Mouse (Mus musculus): ENCODE data around the gene Arfgap3. TPM values are rescaled to one million over a fixed set of nuclear protein-coding genes. Genes with fewer than 3 reads are reported as not detected.

The Arfgap3 gene
- polyA plus RNA-seq, 1 experiment from 2014 or later = 38.4 TPM

- H3K4me3 ChIP-seq (replicated peaks; ENCODE audit: low read length) = no peak overlapping the region
- H3K9me3 ChIP-seq (ENCODE audit: control insufficient read depth, low read length) = no peaks in the 10 kb centered on the region
- 0 out of 2 replicates have a peak overlapping the region, but pooled peaks have one; percentile 9 for H3K27ac ChIP-seq
- H3K9ac ChIP-seq = no peak overlapping the region
- H3K36me3 ChIP-seq (replicated peaks; ENCODE audit: control insufficient read depth, insufficient read depth) = peaks cover 32% of the 10 kb centered on the region
- no peak for DNase-seq (ENCODE audit: low spot score)
- H3K27me3 ChIP-seq (ENCODE audit: control insufficient read depth, insufficient read depth, low read length) = no peaks in the 10 kb centered on the region
- no peaks in the 10 kb centered on the region for H3K4me1 ChIP-seq (replicated peaks; ENCODE audit: control insufficient read depth, insufficient read depth, low read length)
- no peak for ATAC-seq (ENCODE audit: low FRiP score)
- 60% methylated on average over 10 of the region's 10 CpGs for WGBS
- no peak overlapping the region for H3K4me2 ChIP-seq (replicated peaks)
These were observed 50.0 kb downstream of the Arfgap3 start for GRCm38 (mm10) chr15:83299916-83300582.

DNA sequence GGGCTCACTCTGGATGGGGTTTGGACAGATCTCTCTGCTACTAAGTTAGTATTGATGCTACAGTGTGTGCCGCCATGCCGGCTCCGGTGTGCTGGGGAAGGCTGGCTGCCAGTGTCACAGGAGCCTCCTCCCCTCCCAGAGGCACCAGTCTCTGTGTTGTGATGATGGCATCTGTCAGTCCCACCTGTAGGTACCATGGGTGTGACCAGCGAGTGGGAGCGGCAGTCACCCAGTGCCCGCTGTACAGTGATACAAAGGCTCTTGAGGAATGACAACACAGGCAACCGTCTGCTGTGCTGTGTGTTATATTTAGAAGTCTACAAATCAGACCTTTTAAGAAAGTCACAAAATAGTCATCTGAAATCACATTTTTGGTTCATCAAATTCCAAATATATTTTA is 50.6 kb downstream of the Arfgap3 start:
- no peak overlapping the region for H3K27ac ChIP-seq
- H3K9ac ChIP-seq = no peak overlapping the region
- H3K4me3 ChIP-seq (replicated peaks; ENCODE audit: low read length) = no peak overlapping the region
- no peaks in the 10 kb centered on the region for H3K27me3 ChIP-seq (ENCODE audit: control insufficient read depth, insufficient read depth, low read length)
- no peak overlapping the region for H3K4me2 ChIP-seq (replicated peaks)
- peaks cover 26% of the 10 kb centered on the region for H3K36me3 ChIP-seq (replicated peaks; ENCODE audit: control insufficient read depth, insufficient read depth)
- H3K9me3 ChIP-seq (ENCODE audit: control insufficient read depth, low read length) = no peaks in the 10 kb centered on the region
- ATAC-seq (ENCODE audit: low FRiP score) (no peak), DNase-seq (ENCODE audit: low spot score) (no peak)
- H3K4me1 ChIP-seq (replicated peaks; ENCODE audit: control insufficient read depth, insufficient read depth, low read length) = no peaks in the 10 kb centered on the region
- 90% methylated on average over 7 of the region's 7 CpGs for WGBS

DNA sequence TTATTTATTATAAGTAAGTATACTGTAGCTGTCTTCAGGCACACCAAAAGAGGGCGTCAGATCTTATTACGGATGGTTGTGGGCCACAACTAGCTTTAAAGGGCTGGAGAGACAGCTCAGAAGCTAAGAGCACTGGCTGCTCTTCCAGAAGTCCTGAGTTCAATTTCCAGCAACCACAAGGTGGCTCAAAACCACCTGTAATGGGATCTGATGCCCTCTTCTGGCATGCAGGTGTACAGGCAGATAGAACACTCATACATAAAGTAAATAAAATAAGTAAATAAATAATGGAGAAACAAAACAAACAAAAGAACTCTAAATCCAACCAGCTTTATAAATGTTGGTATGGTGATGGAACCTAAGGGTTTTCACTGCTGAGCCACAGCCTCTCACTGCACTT is 51.2 kb downstream of the Arfgap3 start:
- H3K9me3 ChIP-seq (ENCODE audit: control insufficient read depth, low read length) = no peaks in the 10 kb centered on the region
- H3K4me3 ChIP-seq (replicated peaks; ENCODE audit: low read length) = no peak overlapping the region
- H3K27me3 ChIP-seq (ENCODE audit: control insufficient read depth, insufficient read depth, low read length) = no peaks in the 10 kb centered on the region
- H3K4me1 ChIP-seq (replicated peaks; ENCODE audit: control insufficient read depth, insufficient read depth, low read length) = no peaks in the 10 kb centered on the region
- peaks cover 25% of the 10 kb centered on the region for H3K36me3 ChIP-seq (replicated peaks; ENCODE audit: control insufficient read depth, insufficient read depth)
- H3K4me2 ChIP-seq (replicated peaks) = no peak overlapping the region
- no peak for DNase-seq (ENCODE audit: low spot score)
- no peak overlapping the region for H3K9ac ChIP-seq
- H3K27ac ChIP-seq = no peak overlapping the region
- 89% methylated on average over 2 of the region's 2 CpGs for WGBS
- no peak for ATAC-seq (ENCODE audit: low FRiP score)

DNA sequence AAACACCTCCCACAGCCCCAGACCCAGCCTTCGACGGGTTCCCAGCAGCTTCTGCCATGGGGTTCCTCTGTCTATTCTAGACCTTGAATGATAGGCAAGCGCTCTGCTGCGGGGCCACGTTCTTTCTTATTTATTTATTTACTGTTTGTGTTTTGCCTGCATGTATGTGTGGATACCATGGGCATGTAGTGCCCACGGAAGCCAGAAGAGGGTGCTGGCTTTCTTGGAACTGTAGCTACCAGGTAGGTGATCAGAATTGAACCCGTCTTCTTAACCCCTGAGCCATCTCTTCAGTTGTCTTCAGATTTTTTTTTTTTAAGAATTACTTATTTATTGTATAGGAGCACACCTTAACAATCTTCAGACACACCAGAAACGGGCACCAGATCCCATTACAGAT is 51.7 kb downstream of the Arfgap3 start:
- peaks cover 23% of the 10 kb centered on the region for H3K36me3 ChIP-seq (replicated peaks; ENCODE audit: control insufficient read depth, insufficient read depth)
- WGBS = 88% methylated on average over 8 of the region's 8 CpGs
- no peak overlapping the region for H3K4me3 ChIP-seq (replicated peaks; ENCODE audit: low read length)
- no peaks in the 10 kb centered on the region for H3K27me3 ChIP-seq (ENCODE audit: control insufficient read depth, insufficient read depth, low read length)
- no peaks in the 10 kb centered on the region for H3K4me1 ChIP-seq (replicated peaks; ENCODE audit: control insufficient read depth, insufficient read depth, low read length)
- ATAC-seq (ENCODE audit: low FRiP score) = no peak
- no peaks in the 10 kb centered on the region for H3K9me3 ChIP-seq (ENCODE audit: control insufficient read depth, low read length)
- H3K9ac ChIP-seq = no peak overlapping the region
- no peak overlapping the region for H3K27ac ChIP-seq
- no peak overlapping the region for H3K4me2 ChIP-seq (replicated peaks)
- DNase-seq (ENCODE audit: low spot score) = no peak

GRCm38 (mm10) chr15:83296771-83297311 is 53.2 kb downstream of the Arfgap3 start:
- WGBS = 64% methylated on average over 6 of the region's 8 CpGs
- Histone ChIP-seq H3K27ac (no peak overlapping the region), H3K9ac (no peak overlapping the region; the same call in 1 of the 2 replicates), H3K27me3 (ENCODE audit: control insufficient read depth, insufficient read depth, low read length) (no peaks in the 10 kb centered on the region), H3K4me2 (replicated peaks) (no peak overlapping the region), H3K9me3 (ENCODE audit: control insufficient read depth, low read length) (no peaks in the 10 kb centered on the region), H3K4me1 (replicated peaks; ENCODE audit: control insufficient read depth, insufficient read depth, low read length) (no peaks in the 10 kb centered on the region), H3K36me3 (replicated peaks; ENCODE audit: control insufficient read depth, insufficient read depth) (peaks cover 18% of the 10 kb centered on the region), H3K4me3 (replicated peaks; ENCODE audit: low read length) (no peak overlapping the region)
- DNase-seq (ENCODE audit: low spot score) (no peak), ATAC-seq (ENCODE audit: low FRiP score) (peak; percentile 60; the same call in 1 of the 2 replicates)

- no peak for ATAC-seq (ENCODE audit: low FRiP score)
- H3K9ac ChIP-seq = no peak overlapping the region
These were observed 54.0 kb downstream of the Arfgap3 start for GRCm38 (mm10) chr15:83296050-83296449.

GRCm38 (mm10) chr15:83294954-83295353 is 55.1 kb downstream of the Arfgap3 start:
- ATAC-seq (ENCODE audit: low FRiP score) = no peak
- 88% methylated on average over 3 of the region's 3 CpGs for WGBS

More at GRCm38 (mm10) chr15:83296050-83296449, 54.0 kb downstream of the Arfgap3 start:
- Histone ChIP-seq H3K36me3 (replicated peaks; ENCODE audit: control insufficient read depth, insufficient read depth) (peaks cover 14% of the 10 kb centered on the region), H3K4me3 (replicated peaks; ENCODE audit: low read length) (no peak overlapping the region), H3K9me3 (ENCODE audit: control insufficient read depth, low read length) (no peaks in the 10 kb centered on the region), H3K4me2 (replicated peaks) (no peak overlapping the region), H3K27ac (no peak overlapping the region), H3K27me3 (ENCODE audit: control insufficient read depth, insufficient read depth, low read length) (no peaks in the 10 kb centered on the region), H3K4me1 (replicated peaks; ENCODE audit: control insufficient read depth, insufficient read depth, low read length) (no peaks in the 10 kb centered on the region)
- 92% methylated on average over 4 of the region's 4 CpGs for WGBS
- no peak for DNase-seq (ENCODE audit: low spot score)

GRCm38 (mm10) chr15:83293706-83294645 is 56.1 kb downstream of the Arfgap3 start:
- Histone ChIP-seq H3K9me3 (ENCODE audit: control insufficient read depth, low read length) (no peaks in the 10 kb centered on the region), H3K36me3 (replicated peaks; ENCODE audit: control insufficient read depth, insufficient read depth) (peaks cover 3% of the 10 kb centered on the region), H3K4me3 (replicated peaks; ENCODE audit: low read length) (no peak overlapping the region), H3K4me2 (replicated peaks) (no peak overlapping the region), H3K4me1 (replicated peaks; ENCODE audit: control insufficient read depth, insufficient read depth, low read length) (no peaks in the 10 kb centered on the region), H3K27me3 (ENCODE audit: control insufficient read depth, insufficient read depth, low read length) (no peaks in the 10 kb centered on the region), H3K9ac (no peak overlapping the region), H3K27ac (no peak overlapping the region)
- 84% methylated on average over 8 of the region's 8 CpGs for WGBS
- DNase-seq (ENCODE audit: low spot score) = no peak
- no peak for ATAC-seq (ENCODE audit: low FRiP score)

More at GRCm38 (mm10) chr15:83294954-83295353, 55.1 kb downstream of the Arfgap3 start:
- Histone ChIP-seq H3K4me1 (replicated peaks; ENCODE audit: control insufficient read depth, insufficient read depth, low read length) (no peaks in the 10 kb centered on the region), H3K27ac (no peak overlapping the region), H3K4me2 (replicated peaks) (no peak overlapping the region), H3K9ac (no peak overlapping the region), H3K4me3 (replicated peaks; ENCODE audit: low read length) (no peak overlapping the region), H3K36me3 (replicated peaks; ENCODE audit: control insufficient read depth, insufficient read depth) (peaks cover 11% of the 10 kb centered on the region), H3K9me3 (ENCODE audit: control insufficient read depth, low read length) (no peaks in the 10 kb centered on the region), H3K27me3 (ENCODE audit: control insufficient read depth, insufficient read depth, low read length) (no peaks in the 10 kb centered on the region)
- DNase-seq (ENCODE audit: low spot score) = no peak

DNA sequence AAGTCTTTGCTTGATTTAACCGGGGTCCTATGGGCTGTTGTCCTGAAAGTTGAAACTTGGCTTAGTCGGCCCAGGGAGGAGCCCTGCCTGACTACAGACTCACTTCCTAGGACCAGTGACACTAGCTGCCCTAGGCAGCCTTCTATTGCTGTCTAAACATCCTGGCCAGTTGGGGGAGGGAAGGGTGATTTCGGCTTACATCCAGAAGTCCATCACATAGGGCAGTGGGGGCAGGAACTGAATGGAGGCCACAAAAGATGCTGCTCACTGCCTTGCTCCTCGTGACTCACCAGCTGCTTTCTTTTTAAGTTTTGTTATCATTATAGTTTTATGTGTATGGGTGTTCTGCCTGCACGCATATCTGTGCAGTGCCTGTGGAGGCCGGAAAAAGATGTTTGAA is 56.9 kb downstream of the Arfgap3 start:
- Histone ChIP-seq H3K4me2 (replicated peaks) (no peak overlapping the region), H3K9ac (no peak overlapping the region), H3K27me3 (ENCODE audit: control insufficient read depth, insufficient read depth, low read length) (no peaks in the 10 kb centered on the region), H3K27ac (no peak overlapping the region), H3K4me1 (replicated peaks; ENCODE audit: control insufficient read depth, insufficient read depth, low read length) (no peaks in the 10 kb centered on the region), H3K9me3 (ENCODE audit: control insufficient read depth, low read length) (no peaks in the 10 kb centered on the region), H3K4me3 (replicated peaks; ENCODE audit: low read length) (no peak overlapping the region), H3K36me3 (replicated peaks; ENCODE audit: control insufficient read depth, insufficient read depth) (no peaks in the 10 kb centered on the region; the same call in 1 of the 2 replicates)
- no peak for ATAC-seq (ENCODE audit: low FRiP score)
- 89% methylated on average over 6 of the region's 6 CpGs for WGBS
- no peak for DNase-seq (ENCODE audit: low spot score)

Data from hindbrain, embryonic 14.5 days (tissue).